Mouse (Mus musculus) small intestine, adult 2 months (tissue): ENCODE measurements around the gene Mta2. TPM values are rescaled to one million over a fixed set of nuclear protein-coding genes. Genes with fewer than 3 reads are reported as not detected.

Source experiments
- H3K27ac ChIP-seq: fragments of 200-500 bp; 2 replicates; pipeline ENCODE4 v1.5.1; 2012; ENCODE audit warnings: low read depth, low read length, control low read depth, inconsistent platforms; ENCODE audit not compliant: insufficient read depth
- H3K27me3 ChIP-seq: fragments of 200-500 bp; 2 replicates; pipeline ENCODE4 v1.6.1; 2012; ENCODE audit warnings: mild to moderate bottlenecking, moderate library complexity, low read length, inconsistent platforms; ENCODE audit not compliant: control insufficient read depth, insufficient read depth
- H3K36me3 ChIP-seq: fragments of 200-500 bp; 2 replicates; pipeline ENCODE4 v1.6.1; 2012; ENCODE audit warnings: mild to moderate bottlenecking, low read length, control low read depth, inconsistent platforms; ENCODE audit not compliant: control insufficient read depth, insufficient read depth
- H3K4me1 ChIP-seq: fragments of 200-500 bp; 2 replicates; pipeline ENCODE4 v1.6.1; 2012; ENCODE audit warnings: low read length, inconsistent platforms, mixed read lengths; ENCODE audit not compliant: control insufficient read depth, insufficient read depth, insufficient read length
- H3K4me3 ChIP-seq: fragments of 200-500 bp; 2 replicates; pipeline ENCODE4 v1.5.1; 2012; ENCODE audit warnings: low read depth, mild to moderate bottlenecking, control low read depth, inconsistent platforms, low read length, moderate library complexity
- CTCF ChIP-seq: fragments of 200-500 bp; IDR thresholded peaks from 2 replicates; pipeline ENCODE4 v1.5.1; 2012; ENCODE audit warnings: low read depth, mild to moderate bottlenecking, control low read depth, inconsistent platforms, low read length, moderate library complexity, mixed read lengths; ENCODE audit not compliant: insufficient replicate concordance, insufficient read length; ENCODE audit errors: extremely low read depth
- POLR2A ChIP-seq: fragments of 200-500 bp; IDR thresholded peaks from 2 replicates; pipeline ENCODE4 v1.6.1; 2012; ENCODE audit warnings: low read depth, mild to moderate bottlenecking, control low read depth, inconsistent platforms, low read length, moderate library complexity
- WGBS: fragments of 180-500 bp; shearing (Covaris S2); methylation state at CpG from one replicate; pipeline ENCODE4 v1.1.7; 2018; 5-methylcytosine and 5-hydroxymethylcytosine counted together
- polyA plus RNA-seq: library from polyadenylated mRNA; depleted of rRNA; stranded (reverse); fragments of >200 nt; gene quantifications from 2 replicates; pipeline ENCODE4 v1.2.3, GENCODE M21; 2012

Gene Mta2
- polyA plus RNA-seq, 1 experiment = 21.7 TPM

- 64% methylated on average over 13 of the region's 13 CpGs for WGBS
- H3K4me3 ChIP-seq = peak overlapping the region; percentile 53
- H3K4me1 ChIP-seq = peaks cover 47% of the 10 kb centered on the region
Observed at GRCm38 (mm10) chr19:8991871-8992735, 50.4 kb downstream of the Mta2 start.

GRCm38 (mm10) chr19:8992769-8993624 is 51.3 kb downstream of the Mta2 start:
- Histone ChIP-seq H3K4me3 (peak overlapping the region; percentile 53), H3K27me3 (no peaks in the 10 kb centered on the region), H3K27ac (peak overlapping the region; percentile 88), H3K4me1 (peaks cover 53% of the 10 kb centered on the region), H3K36me3 (peaks cover 1% of the 10 kb centered on the region; the same call in 1 of the 2 replicates)
- no peak for TF ChIP-seq POLR2A
- peak; percentile 86; the same call in 1 of the 2 replicates for TF ChIP-seq CTCF
- 43% methylated on average over 12 of the region's 12 CpGs for WGBS

More at GRCm38 (mm10) chr19:8991871-8992735, 50.4 kb downstream of the Mta2 start:
- no peak for TF ChIP-seq CTCF
- TF ChIP-seq POLR2A = no peak
- no peaks in the 10 kb centered on the region for H3K27me3 ChIP-seq
- H3K27ac ChIP-seq = peak overlapping the region; percentile 88
- peaks cover 1% of the 10 kb centered on the region; the same call in 1 of the 2 replicates for H3K36me3 ChIP-seq

GRCm38 (mm10) chr19:8993625-8993912 is 51.9 kb downstream of the Mta2 start:
- WGBS = 64% methylated on average over 2 of the region's 2 CpGs
- no peaks in the 10 kb centered on the region for H3K27me3 ChIP-seq
- peaks cover 1% of the 10 kb centered on the region; the same call in 1 of the 2 replicates for H3K36me3 ChIP-seq
- TF ChIP-seq POLR2A (no peak), CTCF (no peak)
- H3K4me3 ChIP-seq = peak overlapping the region; percentile 22; the same call in 1 of the 2 replicates
- H3K4me1 ChIP-seq = peaks cover 54% of the 10 kb centered on the region
- peak overlapping the region; percentile 54; the same call in 1 of the 2 replicates for H3K27ac ChIP-seq

- no peak; the same call in 1 of the 2 replicates for TF ChIP-seq POLR2A
- no peak for TF ChIP-seq CTCF
- Histone ChIP-seq H3K36me3 (peaks cover 7% of the 10 kb centered on the region), H3K4me1 (peaks cover 57% of the 10 kb centered on the region), H3K27me3 (no peaks in the 10 kb centered on the region), H3K4me3 (no peak overlapping the region), H3K27ac (peak overlapping the region; percentile 78)
- WGBS = 27% methylated on average over 10 of the region's 10 CpGs
Observed at GRCm38 (mm10) chr19:8994813-8995607, 53.3 kb downstream of the Mta2 start.

- Histone ChIP-seq H3K4me3 (no peak overlapping the region), H3K27ac (no peak overlapping the region), H3K36me3 (peaks cover 20% of the 10 kb centered on the region), H3K27me3 (no peaks in the 10 kb centered on the region), H3K4me1 (peaks cover 49% of the 10 kb centered on the region)
- 92% methylated on average over 6 of the region's 6 CpGs for WGBS
- TF ChIP-seq CTCF (no peak), POLR2A (no peak)
Observed at GRCm38 (mm10) chr19:8996601-8997000, 54.9 kb downstream of the Mta2 start.

GRCm38 (mm10) chr19:8997546-8997945 is 55.9 kb downstream of the Mta2 start:
- TF ChIP-seq POLR2A = no peak
- TF ChIP-seq CTCF = 0 out of 2 replicates have a peak, but pooled peaks have one; percentile 4
- 15% methylated on average over 4 of the region's 4 CpGs for WGBS
- peaks cover 27% of the 10 kb centered on the region for H3K36me3 ChIP-seq
- no peaks in the 10 kb centered on the region for H3K27me3 ChIP-seq
- H3K4me3 ChIP-seq = no peak overlapping the region
- H3K4me1 ChIP-seq = peaks cover 39% of the 10 kb centered on the region
- peak overlapping the region; percentile 74 for H3K27ac ChIP-seq
